Mouse (Mus musculus): Measurements from ENCODE around the gene Nid1.
"Not testable (repeated sequence)": the region's sequence is repeated elsewhere in the genome, so short reads cannot be mapped to it uniquely, and the experiment has no call there.

The Nid1 gene

DNA sequence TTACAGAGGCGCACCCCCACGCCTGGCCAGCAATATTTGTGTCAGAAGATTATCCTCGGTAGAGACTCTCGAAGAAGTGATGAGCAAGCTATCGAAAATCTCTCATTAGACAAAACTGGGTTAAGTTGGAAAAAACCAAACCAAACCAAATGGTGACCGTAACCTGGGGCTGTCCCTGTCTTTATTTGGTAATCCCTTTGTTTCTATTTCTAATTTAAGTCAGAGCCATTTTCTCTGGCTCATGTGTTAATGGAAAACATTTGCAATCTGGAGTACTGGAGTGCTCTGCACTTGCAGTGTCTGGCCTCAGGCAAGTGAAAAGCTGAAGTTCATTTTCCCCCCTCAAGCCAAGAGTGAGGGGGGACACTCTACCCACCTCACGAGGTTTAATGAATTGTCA is 16.9 kb downstream of the Nid1 start:
- DNase-seq, result not testable (repeated sequence)

DNA sequence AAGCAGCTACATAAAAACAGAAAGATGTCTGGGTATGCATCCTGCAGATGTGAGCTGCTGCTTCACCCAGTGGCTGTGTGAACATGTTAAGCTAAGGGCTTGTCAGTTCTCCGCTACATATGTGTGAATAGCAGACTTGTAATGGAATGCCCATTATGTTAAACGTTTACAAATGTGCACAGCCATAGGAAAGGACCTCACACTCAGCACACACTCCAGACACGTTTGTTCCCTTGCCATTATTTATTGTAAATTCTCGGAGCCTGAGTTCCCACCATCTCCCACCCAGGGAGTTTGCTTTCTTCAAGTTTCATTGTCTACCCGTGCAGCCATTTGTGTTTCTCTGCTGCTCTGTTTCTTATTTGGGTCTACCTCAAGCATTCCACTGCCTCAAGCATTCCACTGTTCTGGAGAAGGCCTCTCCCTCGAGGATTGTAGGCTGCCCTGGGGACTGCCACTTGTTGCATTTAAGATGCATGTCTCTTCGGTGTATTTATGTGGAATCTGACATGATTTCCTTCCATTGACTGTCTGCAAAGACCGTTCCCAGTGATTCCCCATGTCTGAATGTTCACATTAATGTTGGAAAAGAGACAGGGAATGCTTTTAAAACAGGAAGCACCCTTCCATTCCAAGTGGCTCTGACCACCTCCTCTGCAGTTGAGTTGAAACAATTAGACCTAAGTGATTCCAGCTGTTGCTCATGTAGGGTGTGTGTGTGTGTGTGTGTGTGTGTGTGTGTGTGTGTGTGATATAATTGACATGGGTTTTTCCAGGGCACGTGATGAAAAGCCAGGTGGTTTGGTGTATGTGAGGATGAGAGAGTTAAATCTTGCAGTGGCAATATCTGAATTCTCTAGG is 18.5 kb downstream of the Nid1 start:
- not testable (repeated sequence) for DNase-seq

DNA sequence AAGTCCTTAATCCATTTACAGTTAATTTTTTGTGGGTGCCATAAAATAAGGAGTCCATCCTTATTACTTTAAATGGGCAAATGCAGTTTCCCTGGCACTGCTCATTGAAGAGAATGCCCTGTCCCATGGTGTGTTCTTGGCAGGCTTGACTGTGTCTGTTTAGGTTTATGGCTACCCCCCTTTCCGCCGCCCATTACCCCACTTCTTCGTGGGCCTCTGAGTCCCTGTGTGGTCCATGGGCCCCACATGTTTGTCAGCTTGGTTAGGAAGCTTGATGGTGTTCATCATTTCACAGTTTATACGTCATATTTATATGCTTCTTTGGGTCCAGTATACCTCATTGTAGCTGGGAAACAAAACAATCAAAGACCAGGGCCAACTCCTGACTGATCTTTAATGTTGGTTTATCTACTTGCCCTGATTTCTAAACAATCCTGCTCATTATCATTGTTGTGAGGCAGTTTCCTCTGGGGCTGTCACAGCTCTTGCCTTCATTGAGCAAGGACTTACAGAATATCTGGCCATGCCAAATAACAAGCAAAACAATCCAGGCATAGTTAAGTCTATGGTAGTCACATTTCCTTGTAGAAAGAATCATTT is 20.9 kb downstream of the Nid1 start:
- DNase-seq, result no peak

DNA sequence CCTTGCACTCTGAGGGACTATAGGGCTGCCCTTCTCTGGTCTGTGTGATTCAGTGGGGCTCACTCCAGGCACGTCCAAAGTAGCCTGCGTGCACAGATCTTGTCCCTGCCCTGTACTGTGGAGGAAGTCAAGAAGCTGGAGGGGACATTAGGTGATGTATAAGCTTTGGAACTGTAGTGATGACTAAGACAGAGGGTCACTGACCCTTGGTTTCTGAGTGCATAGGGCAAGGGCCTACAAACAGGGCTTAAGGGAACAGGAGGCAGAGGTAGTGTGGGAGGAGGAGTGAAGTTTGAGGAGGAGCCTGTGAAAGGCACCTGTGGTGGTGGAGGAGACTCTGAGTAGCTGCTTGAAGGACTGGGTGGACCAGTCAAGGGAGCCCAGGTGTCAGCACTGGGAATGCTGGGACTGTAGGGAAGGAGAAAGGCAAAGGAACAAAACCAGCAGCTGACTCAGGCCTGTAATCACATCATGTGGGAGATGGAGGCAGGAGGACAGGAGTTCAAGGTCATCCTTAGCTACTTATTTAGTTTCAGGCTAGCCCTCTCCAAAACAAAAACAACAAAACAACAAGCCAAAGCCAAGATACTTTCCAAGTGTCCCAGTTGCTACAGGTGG is 23.3 kb downstream of the Nid1 start:
- DNase-seq, result no peak

DNA sequence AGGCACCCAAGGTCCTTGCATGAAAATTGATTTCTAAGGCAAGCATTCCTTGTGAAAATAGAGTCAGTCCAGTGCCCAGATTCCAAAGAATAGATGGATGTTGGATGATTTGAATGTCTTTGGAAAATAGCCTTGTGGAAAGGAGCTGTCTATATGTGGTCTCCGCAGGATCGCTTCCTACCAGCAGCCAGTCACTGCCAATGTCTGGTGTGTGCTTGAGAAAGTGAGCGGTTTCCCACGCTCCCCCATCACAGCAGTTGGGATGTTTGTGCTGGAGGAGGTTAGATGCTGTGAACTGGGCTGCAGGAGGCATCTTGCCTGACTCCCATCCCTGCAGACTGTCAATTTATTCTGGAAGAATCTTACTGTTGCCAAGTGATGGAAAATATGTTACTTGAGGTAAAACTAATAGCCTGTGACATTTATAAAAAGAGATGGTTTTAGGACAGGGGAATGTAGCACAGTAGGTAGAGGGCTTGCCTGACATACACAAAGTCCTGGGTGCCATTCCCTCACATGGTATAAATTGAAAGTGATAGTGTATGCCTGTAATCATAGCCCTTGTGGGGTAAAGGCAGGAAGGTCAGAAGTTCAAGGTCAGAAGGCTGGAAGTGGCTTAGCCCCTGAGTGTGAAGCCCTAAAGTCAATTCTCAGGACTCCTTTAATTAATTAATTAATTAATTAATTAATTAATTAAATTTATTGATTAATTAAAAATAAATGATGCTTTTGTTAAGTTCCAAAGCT is 24.3 kb downstream of the Nid1 start:
- DNase-seq, result no peak

DNA sequence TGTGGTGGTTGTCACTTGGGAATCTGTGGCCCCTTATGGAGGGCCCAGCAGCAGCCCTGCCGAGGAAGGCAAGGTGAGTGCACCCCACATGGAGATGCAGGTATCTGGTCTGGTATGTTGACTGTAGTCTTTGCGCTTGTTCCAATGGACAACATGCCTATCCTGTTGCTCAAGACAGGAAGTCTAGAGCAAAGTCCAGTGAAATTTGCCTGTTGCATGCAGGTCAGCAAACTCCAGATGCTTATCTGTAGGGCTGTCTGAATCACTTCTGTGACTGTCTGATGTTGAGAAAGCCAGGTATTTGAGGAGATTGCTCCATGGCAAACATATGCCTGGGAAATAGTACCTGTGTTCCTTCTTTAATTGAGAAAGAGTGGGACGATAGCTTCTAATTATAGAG is 26.6 kb downstream of the Nid1 start:
- no peak for DNase-seq

DNA sequence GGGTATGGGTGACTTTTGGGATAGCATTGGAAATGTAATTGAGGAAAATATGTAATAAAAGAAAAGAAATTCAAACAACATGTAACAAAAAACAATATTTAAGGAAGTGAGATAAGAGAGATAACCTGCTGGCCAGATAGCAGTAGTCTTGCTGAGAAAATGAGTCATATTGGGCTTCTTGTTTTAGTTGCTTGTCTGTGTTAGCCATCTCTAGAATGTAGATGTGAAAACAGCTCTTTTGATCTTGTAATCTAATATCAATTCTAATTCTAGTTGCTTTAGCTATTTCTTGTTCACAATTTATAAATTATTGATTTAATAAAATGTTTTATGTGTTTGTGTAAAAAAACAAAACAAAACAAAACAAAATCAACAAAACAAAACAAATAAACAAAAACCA is 29.9 kb downstream of the Nid1 start:
- not testable (repeated sequence) for DNase-seq

DNA sequence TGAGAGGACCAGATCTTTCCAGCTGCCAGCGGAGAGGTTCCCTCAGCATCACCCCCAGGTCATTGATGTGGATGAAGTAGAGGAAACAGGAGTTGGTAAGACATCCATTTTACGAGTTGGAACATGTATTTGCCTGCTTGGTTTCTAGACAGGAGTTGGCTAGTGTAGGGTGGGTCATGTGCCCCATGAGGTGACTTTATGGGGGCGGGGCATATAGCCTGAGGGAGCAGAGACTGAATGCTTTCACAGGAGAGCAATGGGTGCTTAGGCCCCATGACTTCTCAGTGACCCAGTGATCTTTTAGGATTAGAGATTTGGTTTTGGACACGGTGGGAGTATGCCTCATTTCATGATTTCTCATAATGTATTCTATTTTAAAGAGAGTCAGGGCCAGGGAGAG is 31.2 kb downstream of the Nid1 start:
- no peak for DNase-seq

DNA sequence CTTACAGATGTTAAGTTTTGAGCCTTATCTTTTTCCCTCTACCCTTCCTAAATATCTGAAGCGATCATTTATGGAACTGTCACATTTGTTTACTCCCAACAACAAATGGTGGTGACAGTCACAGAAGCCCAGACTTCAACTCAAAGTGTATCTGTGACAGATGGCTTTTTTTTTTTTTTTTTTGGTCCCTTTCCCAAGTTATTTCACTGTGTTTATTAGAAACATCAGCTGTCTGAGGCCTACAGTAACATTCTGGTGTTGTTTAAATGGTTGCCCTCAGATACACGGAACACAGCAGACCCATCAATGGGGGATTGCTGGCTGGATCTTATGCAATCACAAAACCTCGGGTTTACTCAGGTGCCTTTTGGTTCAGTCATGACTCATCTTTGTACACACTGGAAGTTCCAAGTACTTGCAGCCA is 34.0 kb downstream of the Nid1 start:
- DNase-seq, result no peak

DNA sequence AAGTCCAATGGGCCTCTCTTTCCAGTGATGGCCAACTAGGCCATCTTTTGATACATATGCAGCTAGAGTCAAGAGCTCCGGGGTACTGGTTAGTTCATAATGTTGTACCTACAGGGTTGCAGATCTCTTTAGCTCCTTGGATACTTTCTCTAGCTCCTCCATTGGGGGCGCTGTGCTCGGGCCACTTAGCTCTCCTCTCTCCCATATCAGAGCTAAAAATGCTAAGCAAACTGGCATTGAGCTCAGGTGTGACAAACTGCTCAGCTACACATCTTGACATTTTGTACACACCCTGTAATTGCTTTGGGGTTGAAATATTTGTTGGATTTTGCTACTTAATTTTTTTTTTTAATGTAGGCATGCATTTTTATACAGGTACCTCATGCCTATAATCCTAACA is 37.1 kb downstream of the Nid1 start:
- DNase-seq, result not testable (repeated sequence)

DNA sequence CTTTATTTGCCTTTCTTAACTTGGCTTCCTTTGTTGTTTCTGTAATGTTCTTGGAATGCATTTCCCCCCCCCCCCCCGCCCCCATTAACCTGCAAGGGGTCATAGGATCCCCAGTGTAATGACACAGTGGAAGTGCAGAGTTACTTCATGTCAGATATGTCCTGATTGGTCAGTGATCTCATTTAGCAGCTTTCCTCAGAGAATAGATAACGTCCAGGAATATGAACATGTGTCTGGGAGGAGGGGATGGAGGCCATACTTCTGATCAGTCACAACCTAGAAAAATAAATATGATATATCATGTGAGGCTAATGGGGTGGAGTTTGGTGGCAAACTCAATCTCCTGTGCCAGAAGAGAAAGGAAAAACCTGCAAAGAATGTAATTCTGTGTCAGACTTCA is 37.6 kb downstream of the Nid1 start:
- DNase-seq, result no peak

DNA sequence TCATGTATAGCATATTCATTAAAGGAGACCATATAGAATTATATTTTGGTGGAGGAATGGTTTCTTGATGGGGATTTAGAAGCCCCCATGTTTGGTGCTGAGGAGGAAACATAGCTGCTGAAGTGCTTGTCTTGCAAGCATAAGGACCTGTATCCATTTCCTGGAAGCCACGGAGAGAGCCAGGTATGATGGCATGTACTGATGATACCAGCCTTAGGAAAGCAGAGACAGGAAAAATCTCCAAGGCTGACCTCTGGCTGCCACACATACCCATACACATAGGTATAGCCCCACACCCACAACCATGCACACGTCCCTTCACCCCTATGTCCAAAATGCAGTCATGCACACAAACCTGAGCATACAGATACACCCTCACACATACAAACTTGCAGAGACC is 39.2 kb downstream of the Nid1 start:
- DNase-seq, result no peak

DNA sequence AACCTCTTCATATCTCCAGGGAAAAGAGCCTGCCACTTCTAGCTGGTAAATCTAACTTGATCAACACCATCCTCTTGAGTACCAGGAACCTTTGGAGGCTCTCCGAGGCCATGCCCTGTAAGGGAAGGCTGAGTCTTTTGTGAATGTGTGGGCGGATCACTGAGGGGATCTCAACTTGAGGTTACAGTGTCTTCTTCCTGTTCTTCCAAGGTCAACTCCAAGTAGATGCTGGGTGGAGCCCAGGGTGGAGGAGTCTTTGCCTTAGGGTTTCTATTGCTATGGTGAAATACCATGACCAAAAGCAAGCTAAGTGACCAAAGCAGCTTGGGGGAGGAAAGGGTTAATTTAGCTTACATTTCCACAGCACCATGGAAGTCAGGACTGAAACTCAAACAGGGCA is 39.7 kb downstream of the Nid1 start:
- no peak for DNase-seq

DNA sequence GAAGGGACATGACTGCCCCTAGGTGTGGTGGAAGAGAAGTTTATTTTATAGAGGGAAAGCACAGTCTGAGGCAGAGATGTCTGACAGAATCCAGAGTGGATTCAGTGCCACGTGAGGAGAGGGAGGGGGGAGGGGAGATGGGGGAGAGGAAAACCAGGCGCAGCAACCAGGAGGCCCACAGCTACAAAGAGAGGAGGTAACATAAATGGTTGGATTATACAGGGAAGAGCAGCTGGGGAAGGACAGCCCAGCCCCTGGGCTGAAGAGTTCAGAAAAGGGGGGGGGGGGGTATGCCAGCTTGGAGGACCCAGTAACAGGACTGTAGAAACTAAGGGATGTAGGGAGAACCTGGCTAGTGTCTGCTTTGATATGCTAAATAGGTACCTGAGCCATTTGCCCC is 42.6 kb downstream of the Nid1 start:
- DNase-seq, result no peak

DNA sequence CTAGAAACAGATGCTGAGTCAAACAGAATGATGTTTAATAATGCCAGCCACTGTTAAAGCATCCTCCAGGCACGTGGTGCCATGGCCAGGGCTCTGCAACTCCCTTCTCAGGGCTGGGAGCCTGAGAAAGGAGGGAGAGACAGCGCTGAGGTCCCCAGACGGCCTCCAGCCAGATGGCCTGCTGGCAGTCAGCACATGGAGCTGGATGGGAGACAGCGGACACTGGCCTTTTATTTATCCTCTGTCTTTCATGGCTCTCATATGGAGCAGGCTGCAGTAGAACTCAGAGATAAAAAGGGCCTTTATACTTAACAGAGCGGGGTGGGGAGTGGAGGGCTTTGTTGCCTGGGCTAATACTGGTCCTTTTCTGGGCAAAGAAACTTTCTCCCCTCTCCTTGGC is 43.7 kb downstream of the Nid1 start:
- DNase-seq, result peak; percentile 35 to 67

DNA sequence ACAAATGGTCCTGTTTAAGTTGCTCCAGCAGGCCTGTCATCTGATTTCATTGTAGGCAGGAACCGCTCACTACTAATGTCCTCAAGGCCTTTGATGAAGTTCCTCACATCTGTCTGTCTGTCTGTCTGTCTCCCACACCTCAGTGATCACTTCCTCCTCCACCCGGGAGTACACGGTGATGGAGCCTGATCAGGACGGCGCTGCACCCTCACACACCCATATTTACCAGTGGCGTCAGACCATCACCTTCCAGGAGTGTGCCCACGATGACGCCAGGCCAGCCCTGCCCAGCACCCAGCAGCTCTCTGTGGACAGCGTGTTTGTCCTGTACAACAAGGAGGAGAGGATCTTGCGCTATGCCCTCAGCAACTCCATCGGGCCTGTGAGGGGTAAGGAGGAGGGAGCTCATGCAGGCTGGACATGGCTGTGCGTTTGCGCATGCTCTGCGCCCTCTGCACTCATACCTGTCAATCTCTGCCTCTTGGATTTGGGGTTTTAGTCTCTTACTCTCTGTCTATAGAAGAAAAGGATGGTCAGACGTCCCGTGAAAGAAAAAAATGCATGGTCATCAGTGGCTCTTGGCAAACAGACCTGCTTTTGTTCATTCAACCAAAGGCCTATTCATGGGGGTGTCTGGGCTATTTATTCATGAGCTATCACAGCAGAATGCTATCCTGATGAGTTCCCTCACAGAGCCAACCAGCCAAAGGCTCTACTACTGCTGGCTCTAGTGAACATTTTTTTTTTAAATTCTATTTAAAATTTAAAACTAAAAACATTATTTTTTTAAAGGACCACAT is 44.7 kb downstream of the Nid1 start:
- peak in 1 of 2 experiments; percentile 12 for DNase-seq

DNA sequence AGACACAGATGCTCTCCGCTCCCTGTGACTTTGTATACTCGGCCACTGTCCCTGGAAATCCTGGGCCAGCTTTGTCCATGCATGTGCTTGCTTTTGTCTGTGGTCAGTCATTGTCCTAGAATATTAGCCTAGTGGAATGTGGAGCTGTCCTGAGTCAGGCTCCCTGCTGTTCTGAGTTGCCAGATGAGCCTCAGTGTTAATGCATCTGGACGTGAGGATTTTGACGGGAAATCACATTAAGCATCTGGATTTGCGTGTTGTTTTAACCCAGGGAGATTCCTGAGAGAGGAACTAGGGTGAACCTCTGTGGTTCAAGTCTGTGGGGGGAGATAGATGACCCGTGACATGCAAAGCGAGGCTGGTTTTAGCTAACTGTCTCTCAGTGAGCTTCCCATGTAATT is 47.0 kb downstream of the Nid1 start:
- DNase-seq, result no peak

DNA sequence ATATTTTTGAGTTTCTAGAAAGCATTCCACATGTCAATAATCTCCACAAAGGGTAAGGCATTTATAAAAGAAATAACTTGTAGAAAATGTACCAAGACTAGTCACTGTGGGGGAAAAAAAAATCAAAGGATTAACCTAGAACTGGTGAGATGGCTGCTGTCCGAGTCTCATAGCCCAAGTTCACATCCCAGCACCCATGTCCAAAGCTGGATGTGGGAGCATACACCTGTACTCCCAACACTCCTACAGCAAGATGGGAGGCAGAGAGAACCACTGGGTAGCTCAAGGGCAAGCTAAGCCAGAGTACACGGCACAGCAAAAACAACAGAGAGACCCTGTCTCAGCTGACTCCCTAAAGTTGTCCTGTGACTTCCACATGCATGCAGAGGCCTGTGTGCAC is 47.5 kb downstream of the Nid1 start:
- DNase-seq, result no peak

DNA sequence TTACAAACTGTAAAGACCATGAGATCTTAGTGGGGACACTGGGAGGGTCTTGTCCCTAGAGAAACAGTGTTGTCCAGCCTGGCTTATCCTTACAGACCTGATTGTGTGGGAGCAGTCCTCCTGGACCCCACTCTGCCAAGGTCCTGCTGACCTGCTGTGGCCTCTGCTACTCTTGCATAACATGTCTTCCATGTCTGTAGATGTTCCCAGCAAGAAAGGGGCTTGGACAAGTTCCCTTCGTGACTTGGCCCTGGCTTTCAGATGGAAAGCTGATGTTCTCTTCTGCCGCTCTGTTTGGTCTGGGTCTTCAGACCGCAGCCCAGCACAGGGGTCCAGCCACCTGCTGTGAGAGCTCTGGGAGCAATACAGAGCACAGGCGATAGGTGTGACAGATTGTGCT is 48.3 kb downstream of the Nid1 start:
- DNase-seq, result no peak

DNA sequence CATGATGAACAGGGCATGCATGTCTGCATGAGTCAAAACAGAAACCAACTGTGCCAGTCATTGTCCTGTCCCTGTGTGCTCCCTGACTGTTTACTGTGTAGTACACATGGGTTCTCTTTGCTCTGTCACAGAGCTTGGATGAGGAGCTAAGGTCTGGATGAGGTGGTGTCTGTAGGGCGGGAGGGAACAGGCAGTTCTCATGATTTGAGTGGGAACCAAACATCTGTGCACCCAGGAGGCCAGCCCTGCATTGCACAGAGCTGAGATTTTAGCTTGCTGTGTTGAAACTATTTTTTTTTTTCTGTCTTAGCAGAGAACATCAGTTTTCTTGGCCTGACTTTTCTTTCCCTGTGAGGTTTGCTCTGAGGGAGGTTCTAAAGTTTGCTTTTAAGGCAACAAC is 50.5 kb downstream of the Nid1 start:
- DNase-seq, result no peak

DNA sequence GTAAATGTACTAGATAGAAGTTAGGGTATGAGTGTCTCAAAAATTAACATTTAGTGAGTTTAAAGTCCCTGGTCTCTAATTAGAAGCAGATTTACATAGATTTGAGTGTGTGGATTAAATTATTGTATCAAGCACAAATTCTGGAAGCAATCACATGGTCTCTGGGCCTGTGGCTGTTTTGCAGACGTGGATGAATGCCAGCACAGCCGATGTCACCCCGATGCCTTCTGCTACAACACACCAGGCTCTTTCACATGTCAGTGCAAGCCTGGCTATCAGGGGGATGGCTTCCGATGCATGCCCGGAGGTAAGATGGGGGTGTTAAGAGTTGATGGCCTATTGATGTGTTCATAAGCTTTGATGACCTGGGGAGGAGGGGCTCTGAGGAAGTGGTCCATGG is 52.5 kb downstream of the Nid1 start:
- DNase-seq, result peak in 1 of 2 experiments; percentile 20

DNA sequence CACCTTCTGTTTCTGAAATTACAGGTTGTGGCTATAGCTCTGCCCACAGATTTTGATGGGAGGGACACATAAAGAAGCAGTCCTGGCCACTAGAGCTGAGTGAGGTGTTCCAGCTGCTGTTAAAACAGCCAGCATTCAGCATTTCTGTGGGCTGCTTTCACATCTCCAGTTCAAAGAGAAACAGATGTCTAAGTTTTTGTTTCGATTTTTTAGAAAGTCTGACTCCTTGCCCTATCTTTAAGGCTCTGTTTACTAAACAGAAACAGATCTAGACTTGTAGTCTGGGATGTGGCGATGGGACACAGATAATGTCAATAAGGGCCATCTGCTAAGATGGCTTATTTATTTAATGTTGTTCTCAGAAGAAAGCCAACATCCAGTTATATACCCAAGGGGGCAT is 54.8 kb downstream of the Nid1 start:
- DNase-seq, result no peak

DNA sequence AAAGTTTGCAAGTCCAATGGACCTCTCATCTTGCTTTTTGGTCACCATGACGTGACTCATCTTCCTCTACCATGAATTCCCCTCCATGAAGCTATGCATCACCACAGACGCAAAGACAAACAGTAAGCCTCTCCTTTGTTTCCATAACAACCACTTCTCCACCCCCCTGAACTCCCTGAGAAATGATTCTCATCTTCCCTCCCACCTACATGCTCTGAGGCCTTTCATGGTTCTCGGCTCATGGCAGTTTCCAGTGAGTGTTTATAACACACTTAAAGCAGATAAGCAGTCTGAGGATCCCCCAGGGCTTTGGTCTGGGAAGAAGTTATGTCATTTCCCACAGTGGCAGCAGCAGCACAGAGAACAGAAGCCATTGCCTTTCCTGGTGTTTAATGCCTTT is 56.2 kb downstream of the Nid1 start:
- DNase-seq, result no peak

Measured in cerebellum, postnatal 25 days (tissue).